Mouse (Mus musculus) right cerebral cortex, postnatal 25 days (tissue): Measurements from ENCODE around the gene Papss1.
A peak's percentile ranks its signal among the peaks of the same experiment; 100 is the strongest.

Source experiments
- DNase-seq: peaks from one replicate; pipeline ENCODE4 v3.0.0; 2022

Gene Papss1

GRCm38 (mm10) chr3:131637008-131637407, 72.4 kb downstream of the Papss1 start:
- no peak for DNase-seq

GRCm38 (mm10) chr3:131637664-131638063, 73.1 kb downstream of the Papss1 start:
- no peak for DNase-seq

GRCm38 (mm10) chr3:131638216-131638615, 73.6 kb downstream of the Papss1 start:
- no peak for DNase-seq

- peak; percentile 33 for DNase-seq
Observed at GRCm38 (mm10) chr3:131642681-131643292, 78.2 kb downstream of the Papss1 start.

- DNase-seq: no peak
Observed at GRCm38 (mm10) chr3:131645203-131645602, 80.6 kb downstream of the Papss1 start.

GRCm38 (mm10) chr3:131654366-131654765, 89.8 kb downstream of the Papss1 start:
- no peak for DNase-seq

- no peak for DNase-seq
Observed at GRCm38 (mm10) chr3:131656032-131656431, 91.5 kb downstream of the Papss1 start.

- no peak for DNase-seq
Observed at GRCm38 (mm10) chr3:131660126-131660525, 95.6 kb downstream of the Papss1 start.

GRCm38 (mm10) chr3:131660629-131661028, 96.1 kb downstream of the Papss1 start:
- no peak for DNase-seq

GRCm38 (mm10) chr3:131662589-131663148, 98.1 kb downstream of the Papss1 start:
- no peak for DNase-seq

- DNase-seq: no peak
Observed at GRCm38 (mm10) chr3:131669910-131670309, 105.3 kb downstream of the Papss1 start.

- DNase-seq: peak; percentile 77
Observed at GRCm38 (mm10) chr3:131686106-131686505, 121.5 kb downstream of the Papss1 start.

- no peak for DNase-seq
Observed at GRCm38 (mm10) chr3:131689949-131690348, 125.4 kb downstream of the Papss1 start.

- DNase-seq: no peak
Observed at GRCm38 (mm10) chr3:131690543-131690942, 126.0 kb downstream of the Papss1 start.

- no peak for DNase-seq
Observed at GRCm38 (mm10) chr3:131691202-131691601, 126.6 kb downstream of the Papss1 start.
